Mouse (Mus musculus) central nervous system, embryonic 11.5 days (tissue): ENCODE data around the gene Zfp704. TPM values are rescaled to one million over a fixed set of nuclear protein-coding genes. Genes with fewer than 3 reads are reported as not detected.

Experiments used
- polyA plus RNA-seq: library from polyadenylated mRNA; depleted of rRNA; stranded (reverse); fragments of >200 nt; gene quantifications from 2 replicates; pipeline ENCODE4 v1.2.3, GENCODE M21; 2012; rRNA removed

Gene Zfp704
- polyA plus RNA-seq = 7.1 and 11.3 TPM in 2 replicates

DNA sequence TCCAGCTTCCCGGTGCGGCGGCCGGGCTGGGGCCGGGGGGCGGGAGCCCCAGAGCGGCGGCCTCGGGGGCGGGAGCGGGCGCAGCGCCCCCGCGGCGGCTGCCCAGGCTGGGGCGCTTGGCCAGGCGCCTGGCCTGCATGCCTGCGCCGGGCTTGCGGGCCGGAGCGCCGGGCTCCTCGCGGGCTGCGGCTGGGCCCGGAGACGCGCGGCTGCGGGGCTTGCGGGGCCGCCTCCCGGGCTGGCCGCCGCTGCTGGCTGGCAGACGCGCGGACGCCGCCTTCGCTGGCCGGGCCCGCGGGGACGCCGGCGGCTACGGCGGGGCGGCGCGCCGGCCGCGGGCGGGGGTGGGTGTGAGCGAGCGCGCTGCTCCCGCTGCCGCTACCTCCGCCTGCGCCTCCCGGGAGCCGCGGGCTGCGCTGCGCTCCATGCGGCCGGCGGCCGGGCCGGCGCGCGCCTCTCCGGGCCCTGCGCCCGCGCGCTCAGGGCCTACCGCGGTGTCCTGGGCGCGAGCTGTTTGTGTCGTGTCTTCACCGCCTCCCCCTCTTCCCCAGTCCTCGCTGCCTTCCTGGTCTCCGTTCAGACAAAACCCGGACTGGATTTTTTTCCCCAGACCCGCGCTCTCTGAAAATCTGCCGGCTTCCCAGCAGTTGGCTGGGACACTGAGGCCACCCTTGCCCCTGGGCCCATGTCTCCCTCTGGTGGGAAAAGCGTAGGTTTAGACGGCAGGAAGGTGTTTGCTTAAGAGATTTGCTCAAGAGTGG lies at the start of gene Zfp704:
Zfp704 (minus strand) TSS at position 505 of the 761 bp plus-strand sequence.

